Mouse (Mus musculus): ENCODE results near the gene Dvl2. TPM values are rescaled to one million over a fixed set of nuclear protein-coding genes. Genes with fewer than 3 reads are reported as not detected.

Dvl2 gene
- polyA plus RNA-seq, 1 experiment from 2014 or later = 17.1 TPM

- H3K27me3 ChIP-seq (ENCODE audit: control insufficient read depth, insufficient read depth, low read length) = no peaks in the 10 kb centered on the region
- H3K27ac ChIP-seq (ENCODE audit: low read length) = peak within 1 kb of the TSS; percentile 99
- H3K36me3 ChIP-seq (ENCODE audit: control insufficient read depth, insufficient read depth) = peaks cover 47% of the 10 kb centered on the region
- under 1% methylated on average over 40 of the region's 40 CpGs for WGBS
- peak within 1 kb of the TSS; percentile 93 for H3K4me2 ChIP-seq (ENCODE audit: low read depth, low read length)
- peak; percentile 70 for ATAC-seq (replicated peaks; ENCODE audit: extremely low read depth, insufficient read depth, low FRiP score)
- no peaks in the 10 kb centered on the region for H3K9me3 ChIP-seq (replicated peaks; ENCODE audit: control insufficient read depth, low read length)
- H3K4me1 ChIP-seq (ENCODE audit: control insufficient read depth, insufficient read depth, low read length) = peaks cover 19% of the 10 kb centered on the region
- peak within 1 kb of the TSS; percentile 96 for H3K4me3 ChIP-seq (ENCODE audit: low read length)
- H3K9ac ChIP-seq (ENCODE audit: low read length) = peak within 1 kb of the TSS; percentile 96
Measured at GRCm38 (mm10) chr11:69990850-69991691, 9.3 kb upstream of the Dvl2 start, which contains the start of gene Gabarap. Gabarap (plus strand) TSS chr11:69991143.

- ATAC-seq (replicated peaks; ENCODE audit: extremely low read depth, insufficient read depth, low FRiP score) = peak; percentile 6; the same call in 1 of the 2 replicates
Measured at GRCm38 (mm10) chr11:69991711-69992110, 8.7 kb upstream of the Dvl2 start.

GRCm38 (mm10) chr11:69992396-69992795 is 8.0 kb upstream of the Dvl2 start:
- H3K27ac ChIP-seq (ENCODE audit: low read length) = no peak overlapping the region
- H3K4me1 ChIP-seq (ENCODE audit: control insufficient read depth, insufficient read depth, low read length) = peaks cover 20% of the 10 kb centered on the region
- no peaks in the 10 kb centered on the region for H3K27me3 ChIP-seq (ENCODE audit: control insufficient read depth, insufficient read depth, low read length)
- peak overlapping the region; percentile 96 for H3K9ac ChIP-seq (ENCODE audit: low read length)
- peak overlapping the region; percentile 96 for H3K4me3 ChIP-seq (ENCODE audit: low read length)
- H3K36me3 ChIP-seq (ENCODE audit: control insufficient read depth, insufficient read depth) = peaks cover 37% of the 10 kb centered on the region
- peak overlapping the region; percentile 93 for H3K4me2 ChIP-seq (ENCODE audit: low read depth, low read length)
- WGBS = 71% methylated on average over 10 of the region's 10 CpGs
- no peaks in the 10 kb centered on the region for H3K9me3 ChIP-seq (replicated peaks; ENCODE audit: control insufficient read depth, low read length)
- ATAC-seq (replicated peaks; ENCODE audit: extremely low read depth, insufficient read depth, low FRiP score) = no peak

More at GRCm38 (mm10) chr11:69991711-69992110, 8.7 kb upstream of the Dvl2 start:
- H3K9ac ChIP-seq (ENCODE audit: low read length) = peak overlapping the region; percentile 96
- 0% methylated on average over 15 of the region's 15 CpGs for WGBS
- peak overlapping the region; percentile 93 for H3K4me2 ChIP-seq (ENCODE audit: low read depth, low read length)
- H3K27ac ChIP-seq (ENCODE audit: low read length) = peak overlapping the region; percentile 99
- peaks cover 19% of the 10 kb centered on the region for H3K4me1 ChIP-seq (ENCODE audit: control insufficient read depth, insufficient read depth, low read length)
- H3K36me3 ChIP-seq (ENCODE audit: control insufficient read depth, insufficient read depth) = peaks cover 43% of the 10 kb centered on the region
- H3K4me3 ChIP-seq (ENCODE audit: low read length) = peak overlapping the region; percentile 96
- H3K9me3 ChIP-seq (replicated peaks; ENCODE audit: control insufficient read depth, low read length) = no peaks in the 10 kb centered on the region
- no peaks in the 10 kb centered on the region for H3K27me3 ChIP-seq (ENCODE audit: control insufficient read depth, insufficient read depth, low read length)

- peak overlapping the region; percentile 96; the same call in 1 of the 2 replicates for H3K9ac ChIP-seq (ENCODE audit: low read length)
- no peaks in the 10 kb centered on the region for H3K9me3 ChIP-seq (replicated peaks; ENCODE audit: control insufficient read depth, low read length)
- no peak overlapping the region; the same call in 1 of the 2 replicates for H3K4me3 ChIP-seq (ENCODE audit: low read length)
- peaks cover 34% of the 10 kb centered on the region for H3K36me3 ChIP-seq (ENCODE audit: control insufficient read depth, insufficient read depth)
- WGBS = 79% methylated on average over 3 of the region's 3 CpGs
- no peak overlapping the region for H3K27ac ChIP-seq (ENCODE audit: low read length)
- no peak for ATAC-seq (replicated peaks; ENCODE audit: extremely low read depth, insufficient read depth, low FRiP score)
- no peaks in the 10 kb centered on the region for H3K27me3 ChIP-seq (ENCODE audit: control insufficient read depth, insufficient read depth, low read length)
- peak overlapping the region; percentile 93 for H3K4me2 ChIP-seq (ENCODE audit: low read depth, low read length)
- peaks cover 25% of the 10 kb centered on the region for H3K4me1 ChIP-seq (ENCODE audit: control insufficient read depth, insufficient read depth, low read length)
Measured at GRCm38 (mm10) chr11:69992932-69993331, 7.5 kb upstream of the Dvl2 start.

GRCm38 (mm10) chr11:69994401-69995090 is 5.8 kb upstream of the Dvl2 start:
- H3K36me3 ChIP-seq (ENCODE audit: control insufficient read depth, insufficient read depth) = peaks cover 37% of the 10 kb centered on the region
- no peak for ATAC-seq (replicated peaks; ENCODE audit: extremely low read depth, insufficient read depth, low FRiP score)
- peaks cover 22% of the 10 kb centered on the region for H3K4me1 ChIP-seq (ENCODE audit: control insufficient read depth, insufficient read depth, low read length)
- H3K9ac ChIP-seq (ENCODE audit: low read length) = no peak overlapping the region
- H3K4me3 ChIP-seq (ENCODE audit: low read length) = no peak overlapping the region
- 86% methylated on average over 11 of the region's 11 CpGs for WGBS
- H3K27me3 ChIP-seq (ENCODE audit: control insufficient read depth, insufficient read depth, low read length) = no peaks in the 10 kb centered on the region
- no peak overlapping the region for H3K27ac ChIP-seq (ENCODE audit: low read length)
- H3K9me3 ChIP-seq (replicated peaks; ENCODE audit: control insufficient read depth, low read length) = no peaks in the 10 kb centered on the region
- peak overlapping the region; percentile 58; the same call in 1 of the 2 replicates for H3K4me2 ChIP-seq (ENCODE audit: low read depth, low read length)

- Histone ChIP-seq H3K9me3 (replicated peaks; ENCODE audit: control insufficient read depth, low read length) (no peaks in the 10 kb centered on the region), H3K9ac (ENCODE audit: low read length) (peak within 1 kb of the TSS; percentile 90), H3K4me1 (ENCODE audit: control insufficient read depth, insufficient read depth, low read length) (peaks cover 20% of the 10 kb centered on the region), H3K36me3 (ENCODE audit: control insufficient read depth, insufficient read depth) (peaks cover 35% of the 10 kb centered on the region), H3K27ac (ENCODE audit: low read length) (peak within 1 kb of the TSS; percentile 99), H3K27me3 (ENCODE audit: control insufficient read depth, insufficient read depth, low read length) (no peaks in the 10 kb centered on the region), H3K4me2 (ENCODE audit: low read depth, low read length) (peak within 1 kb of the TSS; percentile 65), H3K4me3 (ENCODE audit: low read length) (peak within 1 kb of the TSS; percentile 93)
- WGBS = under 1% methylated on average over 36 of the region's 36 CpGs
- peak; percentile 74 for ATAC-seq (replicated peaks; ENCODE audit: extremely low read depth, insufficient read depth, low FRiP score)
Measured at GRCm38 (mm10) chr11:69995391-69995960, 4.9 kb upstream of the Dvl2 start, which contains the start of gene Phf23. Phf23 (plus strand) TSS chr11:69995777.

- Histone ChIP-seq H3K4me3 (ENCODE audit: low read length) (peak overlapping the region; percentile 93), H3K27me3 (ENCODE audit: control insufficient read depth, insufficient read depth, low read length) (no peaks in the 10 kb centered on the region), H3K36me3 (ENCODE audit: control insufficient read depth, insufficient read depth) (peaks cover 35% of the 10 kb centered on the region), H3K9me3 (replicated peaks; ENCODE audit: control insufficient read depth, low read length) (no peaks in the 10 kb centered on the region), H3K27ac (ENCODE audit: low read length) (peak overlapping the region; percentile 99), H3K9ac (ENCODE audit: low read length) (peak overlapping the region; percentile 90), H3K4me2 (ENCODE audit: low read depth, low read length) (peak overlapping the region; percentile 65), H3K4me1 (ENCODE audit: control insufficient read depth, insufficient read depth, low read length) (peaks cover 21% of the 10 kb centered on the region)
- ATAC-seq (replicated peaks; ENCODE audit: extremely low read depth, insufficient read depth, low FRiP score) = peak; percentile 4
- WGBS = 1% methylated on average over 66 of the region's 66 CpGs
Measured at GRCm38 (mm10) chr11:69996161-69997061, 4.0 kb upstream of the Dvl2 start.

GRCm38 (mm10) chr11:69997070-69997509 is 3.3 kb upstream of the Dvl2 start:
- 0% methylated on average over 33 of the region's 44 CpGs for WGBS
- ATAC-seq (replicated peaks; ENCODE audit: extremely low read depth, insufficient read depth, low FRiP score) = peak; percentile 56
- H3K27ac ChIP-seq (ENCODE audit: low read length) = peak overlapping the region; percentile 99
- peak overlapping the region; percentile 90 for H3K9ac ChIP-seq (ENCODE audit: low read length)
- peak overlapping the region; percentile 93 for H3K4me3 ChIP-seq (ENCODE audit: low read length)
- H3K27me3 ChIP-seq (ENCODE audit: control insufficient read depth, insufficient read depth, low read length) = no peaks in the 10 kb centered on the region
- peaks cover 28% of the 10 kb centered on the region for H3K4me1 ChIP-seq (ENCODE audit: control insufficient read depth, insufficient read depth, low read length)
- peak overlapping the region; percentile 65 for H3K4me2 ChIP-seq (ENCODE audit: low read depth, low read length)
- H3K9me3 ChIP-seq (replicated peaks; ENCODE audit: control insufficient read depth, low read length) = no peaks in the 10 kb centered on the region
- H3K36me3 ChIP-seq (ENCODE audit: control insufficient read depth, insufficient read depth) = peaks cover 35% of the 10 kb centered on the region
